Mouse (Mus musculus): ENCODE results near the gene Rptor. TPM values are rescaled to one million over a fixed set of nuclear protein-coding genes. Genes with fewer than 3 reads are reported as not detected.
A peak's percentile ranks its signal among the peaks of the same experiment; 100 is the strongest.
"Not testable (repeated sequence)": the region's sequence is repeated elsewhere in the genome, so short reads cannot be mapped to it uniquely, and the experiment has no call there.

Rptor gene
- polyA plus RNA-seq, 1 experiment from 2014 or later: 13.3 TPM

DNA sequence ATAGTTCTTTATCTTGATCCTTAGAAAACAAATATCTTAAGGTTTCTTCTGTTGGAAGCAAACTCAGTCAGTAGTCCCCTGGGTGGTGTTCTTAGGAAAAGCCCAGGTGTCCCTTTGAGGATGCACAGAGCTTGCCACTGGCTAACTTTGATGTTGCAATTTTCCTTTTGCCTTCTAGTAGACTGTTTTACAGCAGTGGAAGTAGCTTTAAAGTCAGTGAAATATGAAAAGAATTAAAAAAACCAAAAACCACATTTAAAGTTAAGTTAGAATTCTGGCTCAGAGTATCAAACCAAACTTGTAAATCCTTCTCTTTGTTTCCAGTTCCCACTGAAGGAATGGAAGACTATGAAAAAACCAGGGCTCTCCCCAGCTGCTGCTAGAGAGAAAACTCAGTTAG lies 47.8 kb downstream of the Rptor start:
- Histone ChIP-seq H3K9me3 (replicated peaks) (no peaks in the 10 kb centered on the region), H3K36me3 (no peaks in the 10 kb centered on the region), H3K4me2 (no peak overlapping the region), H3K4me1 (replicated peaks) (peaks cover 8% of the 10 kb centered on the region; the same call in 1 of the 2 replicates), H3K27me3 (replicated peaks) (no peaks in the 10 kb centered on the region), H3K4me3 (no peak overlapping the region), H3K9ac (no peak overlapping the region), H3K27ac (ENCODE audit: poor library complexity, severe bottlenecking) (no peak overlapping the region)
- ATAC-seq (ENCODE audit: insufficient number of reproducible peaks, low FRiP score): no peak

DNA sequence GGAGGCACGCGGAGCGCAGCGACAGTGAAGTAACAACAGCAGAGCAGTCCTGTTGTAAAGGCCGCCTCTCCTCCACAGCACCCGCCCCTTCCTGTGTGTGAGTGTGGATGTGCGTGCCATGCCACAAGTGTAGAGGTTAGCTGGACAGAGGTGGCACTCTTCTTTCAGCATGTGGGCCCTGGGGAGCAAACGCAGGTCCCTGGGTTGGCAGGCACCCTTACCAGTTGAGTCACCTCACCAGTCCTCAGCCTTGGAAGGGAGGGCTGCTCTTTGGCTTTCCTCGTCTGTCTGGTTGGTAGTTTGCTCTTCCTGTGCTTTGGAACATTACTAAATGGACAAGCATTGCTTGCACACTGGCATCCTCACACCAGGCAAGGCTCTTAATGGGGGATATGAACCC lies 50.6 kb downstream of the Rptor start:
- Histone ChIP-seq H3K36me3 (no peaks in the 10 kb centered on the region), H3K4me1 (replicated peaks) (peaks cover 14% of the 10 kb centered on the region), H3K9ac (no peak overlapping the region), H3K4me2 (no peak overlapping the region), H3K9me3 (replicated peaks) (no peaks in the 10 kb centered on the region), H3K27ac (ENCODE audit: poor library complexity, severe bottlenecking) (no peak overlapping the region), H3K4me3 (no peak overlapping the region), H3K27me3 (replicated peaks) (no peaks in the 10 kb centered on the region)
- 84% methylated on average over 9 of the region's 9 CpGs for WGBS
- no peak for ATAC-seq (ENCODE audit: insufficient number of reproducible peaks, low FRiP score)

DNA sequence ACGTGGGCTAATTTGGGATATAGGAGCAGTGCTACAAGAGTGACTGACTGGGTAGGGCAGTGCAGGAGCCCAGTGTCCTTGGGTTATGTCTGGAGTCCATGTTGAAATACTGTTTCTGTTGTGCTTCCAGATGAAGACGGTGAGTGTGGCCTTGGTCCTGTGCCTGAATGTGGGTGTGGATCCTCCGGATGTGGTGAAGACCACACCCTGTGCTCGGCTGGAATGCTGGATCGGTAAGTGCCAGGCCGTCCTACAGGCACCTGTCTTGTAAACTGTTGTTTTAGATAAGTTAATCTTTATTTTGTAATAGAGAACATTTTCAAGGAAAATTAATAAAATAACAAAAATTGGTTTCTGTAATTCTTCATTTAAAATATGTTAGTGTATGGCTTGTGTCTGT lies 54.8 kb downstream of the Rptor start:
- 0 out of 2 replicates have a peak, but pooled peaks cover 3% of the 10 kb centered on the region for H3K9me3 ChIP-seq (replicated peaks)
- peaks cover 12% of the 10 kb centered on the region for H3K4me1 ChIP-seq (replicated peaks)
- no peak overlapping the region for H3K27ac ChIP-seq (ENCODE audit: poor library complexity, severe bottlenecking)
- H3K9ac ChIP-seq: no peak overlapping the region
- no peaks in the 10 kb centered on the region for H3K27me3 ChIP-seq (replicated peaks)
- H3K4me2 ChIP-seq: no peak overlapping the region
- H3K4me3 ChIP-seq: no peak overlapping the region
- no peak for ATAC-seq (ENCODE audit: insufficient number of reproducible peaks, low FRiP score)
- H3K36me3 ChIP-seq: no peaks in the 10 kb centered on the region
- 74% methylated on average over 6 of the region's 6 CpGs for WGBS

DNA sequence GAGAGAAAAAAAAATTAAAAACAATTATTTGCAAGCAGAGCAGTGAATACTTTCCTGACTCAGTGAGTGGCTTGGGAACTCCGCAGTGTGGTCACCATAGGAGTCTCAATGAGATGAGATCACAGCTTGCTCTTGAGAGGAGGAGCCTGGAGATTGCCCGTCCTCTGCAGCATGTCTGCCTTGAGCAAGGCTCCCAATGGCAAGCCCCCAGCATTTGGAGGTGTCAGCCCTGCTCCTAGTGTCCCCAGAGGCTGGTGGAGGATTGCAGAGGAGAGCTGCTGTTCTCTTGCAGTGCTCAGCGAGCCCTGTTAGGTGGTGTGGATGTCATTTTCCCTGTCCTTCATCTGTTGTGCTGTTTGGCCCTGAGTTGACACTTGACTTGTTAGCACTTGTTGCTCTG lies 56.6 kb downstream of the Rptor start:
- ATAC-seq (ENCODE audit: insufficient number of reproducible peaks, low FRiP score): no peak
- Histone ChIP-seq H3K9ac (no peak overlapping the region), H3K9me3 (replicated peaks) (0 out of 2 replicates have a peak, but pooled peaks cover 3% of the 10 kb centered on the region), H3K27ac (ENCODE audit: poor library complexity, severe bottlenecking) (no peak overlapping the region), H3K36me3 (no peaks in the 10 kb centered on the region), H3K4me3 (no peak overlapping the region), H3K4me1 (replicated peaks) (peaks cover 26% of the 10 kb centered on the region), H3K4me2 (no peak overlapping the region), H3K27me3 (replicated peaks) (no peaks in the 10 kb centered on the region)
- WGBS: 87% methylated on average over 3 of the region's 3 CpGs

DNA sequence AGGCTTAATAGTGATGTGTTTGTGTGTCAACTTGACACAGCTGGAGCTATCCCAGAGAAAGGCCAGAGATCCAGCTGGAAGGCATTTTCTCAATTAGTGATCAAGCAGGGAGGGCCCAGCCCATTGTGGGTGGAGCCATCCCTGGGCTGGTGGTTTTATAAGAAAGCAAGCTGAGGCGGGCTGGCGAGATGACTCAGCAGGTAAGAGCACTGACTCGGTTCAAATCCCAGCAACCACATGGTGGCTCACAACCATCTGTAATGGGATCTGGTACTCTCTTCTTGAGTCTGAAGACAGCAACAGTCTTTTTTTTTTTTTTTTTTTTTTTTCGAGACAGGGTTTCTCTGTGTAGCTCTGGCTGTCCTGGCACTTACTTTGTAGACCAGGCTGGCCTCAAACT lies 58.8 kb downstream of the Rptor start:
- ATAC-seq (ENCODE audit: insufficient number of reproducible peaks, low FRiP score); H3K9ac ChIP-seq; H3K27ac ChIP-seq (ENCODE audit: poor library complexity, severe bottlenecking); H3K4me2 ChIP-seq; H3K36me3 ChIP-seq; H3K4me3 ChIP-seq; H3K9me3 ChIP-seq (replicated peaks); H3K27me3 ChIP-seq (replicated peaks): not testable (repeated sequence)
- 50% methylated on average over 3 of the region's 4 CpGs for WGBS
- H3K4me1 ChIP-seq (replicated peaks): peaks cover 37% of the 10 kb centered on the region

DNA sequence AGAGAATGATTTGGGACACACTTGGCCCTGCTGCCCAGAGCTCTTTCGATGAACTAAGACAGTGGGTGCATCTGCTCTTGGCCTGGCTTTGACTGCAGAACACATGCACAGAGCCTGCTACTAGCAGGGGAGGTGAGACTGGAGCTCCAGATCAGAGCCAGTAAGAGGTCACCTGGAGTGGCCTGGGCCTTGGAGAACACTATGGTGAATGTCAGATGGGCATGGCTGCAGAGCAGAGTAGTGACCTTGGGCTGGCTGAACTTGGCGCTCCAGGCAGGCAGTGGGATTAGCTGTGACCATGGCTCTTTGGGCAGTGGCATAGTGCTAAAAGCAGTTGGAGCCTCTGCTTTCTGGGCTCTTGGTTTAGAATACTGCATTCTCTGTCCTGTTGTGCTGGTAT lies 61.2 kb downstream of the Rptor start:
- Histone ChIP-seq H3K27me3 (replicated peaks) (no peaks in the 10 kb centered on the region), H3K27ac (ENCODE audit: poor library complexity, severe bottlenecking) (no peak overlapping the region; the same call in 1 of the 2 replicates), H3K4me1 (replicated peaks) (peaks cover 49% of the 10 kb centered on the region), H3K4me2 (no peak overlapping the region), H3K4me3 (no peak overlapping the region), H3K9me3 (replicated peaks) (0 out of 2 replicates have a peak, but pooled peaks cover 3% of the 10 kb centered on the region), H3K36me3 (no peaks in the 10 kb centered on the region), H3K9ac (no peak overlapping the region)
- 79% methylated on average over 2 of the region's 2 CpGs for WGBS
- no peak for ATAC-seq (ENCODE audit: insufficient number of reproducible peaks, low FRiP score)

DNA sequence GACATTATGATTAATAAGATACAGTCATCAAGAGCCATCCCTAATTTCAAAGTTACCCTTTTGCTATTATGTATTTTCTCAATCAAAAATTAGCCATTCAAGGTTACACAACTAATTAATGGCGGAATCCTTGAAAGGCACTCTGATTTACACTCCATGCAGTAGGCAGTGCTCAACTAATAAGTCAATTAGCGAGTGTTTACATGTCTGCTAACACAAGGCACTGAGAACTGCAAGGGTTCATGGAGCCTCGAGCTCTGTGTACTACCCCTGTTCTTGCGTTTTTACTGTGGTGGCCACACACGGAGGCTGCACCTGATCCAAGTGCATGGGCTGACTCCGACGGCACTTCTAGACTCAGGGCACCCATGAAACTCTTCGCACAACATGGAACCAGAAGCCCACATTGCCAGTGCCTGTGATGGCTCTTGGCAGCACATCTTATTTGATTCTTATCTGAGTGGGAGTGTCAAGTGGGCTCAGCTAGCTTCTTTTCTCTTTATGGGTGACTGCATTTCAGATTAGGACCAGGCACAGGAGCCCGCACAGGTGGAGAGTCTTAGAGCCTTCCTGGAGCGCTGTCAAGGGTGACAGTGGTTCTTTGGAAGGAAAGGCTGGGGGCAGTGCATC lies 62.1 kb downstream of the Rptor start:
- Histone ChIP-seq H3K9me3 (replicated peaks) (0 out of 2 replicates have a peak, but pooled peaks cover 3% of the 10 kb centered on the region), H3K4me1 (replicated peaks) (peaks cover 56% of the 10 kb centered on the region), H3K4me2 (no peak overlapping the region), H3K27ac (ENCODE audit: poor library complexity, severe bottlenecking) (no peak overlapping the region), H3K9ac (no peak overlapping the region), H3K27me3 (replicated peaks) (no peaks in the 10 kb centered on the region), H3K4me3 (no peak overlapping the region), H3K36me3 (no peaks in the 10 kb centered on the region)
- 88% methylated on average over 10 of the region's 10 CpGs for WGBS
- ATAC-seq (ENCODE audit: insufficient number of reproducible peaks, low FRiP score): no peak

DNA sequence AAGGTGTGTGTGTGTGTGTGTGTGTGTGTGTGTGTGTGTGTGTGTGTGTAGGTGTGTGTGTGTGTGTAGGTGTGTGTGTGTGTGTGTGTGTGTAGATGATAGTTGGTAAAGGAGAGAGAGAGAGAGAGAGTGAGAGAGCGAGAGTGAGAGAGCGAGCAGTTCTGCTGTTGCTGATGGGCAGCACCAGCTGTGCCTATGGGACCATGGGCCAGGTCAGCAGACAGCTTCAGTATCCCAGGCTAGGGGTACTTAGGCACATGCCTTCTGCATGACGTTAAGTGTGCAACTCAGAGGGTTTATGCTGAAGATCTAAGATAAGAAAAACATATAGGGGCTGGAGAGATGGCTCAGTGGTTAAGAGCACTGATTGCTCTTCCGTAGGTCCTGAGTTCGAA lies 62.6 kb downstream of the Rptor start:
- H3K9ac ChIP-seq: no peak overlapping the region
- 79% methylated on average over 5 of the region's 5 CpGs for WGBS
- no peaks in the 10 kb centered on the region for H3K36me3 ChIP-seq
- H3K4me2 ChIP-seq: no peak overlapping the region
- ATAC-seq (ENCODE audit: insufficient number of reproducible peaks, low FRiP score): no peak
- H3K27ac ChIP-seq (ENCODE audit: poor library complexity, severe bottlenecking): no peak overlapping the region
- H3K4me3 ChIP-seq: no peak overlapping the region
- H3K27me3 ChIP-seq (replicated peaks): no peaks in the 10 kb centered on the region
- no peaks in the 10 kb centered on the region for H3K9me3 ChIP-seq (replicated peaks)
- peaks cover 60% of the 10 kb centered on the region for H3K4me1 ChIP-seq (replicated peaks)

DNA sequence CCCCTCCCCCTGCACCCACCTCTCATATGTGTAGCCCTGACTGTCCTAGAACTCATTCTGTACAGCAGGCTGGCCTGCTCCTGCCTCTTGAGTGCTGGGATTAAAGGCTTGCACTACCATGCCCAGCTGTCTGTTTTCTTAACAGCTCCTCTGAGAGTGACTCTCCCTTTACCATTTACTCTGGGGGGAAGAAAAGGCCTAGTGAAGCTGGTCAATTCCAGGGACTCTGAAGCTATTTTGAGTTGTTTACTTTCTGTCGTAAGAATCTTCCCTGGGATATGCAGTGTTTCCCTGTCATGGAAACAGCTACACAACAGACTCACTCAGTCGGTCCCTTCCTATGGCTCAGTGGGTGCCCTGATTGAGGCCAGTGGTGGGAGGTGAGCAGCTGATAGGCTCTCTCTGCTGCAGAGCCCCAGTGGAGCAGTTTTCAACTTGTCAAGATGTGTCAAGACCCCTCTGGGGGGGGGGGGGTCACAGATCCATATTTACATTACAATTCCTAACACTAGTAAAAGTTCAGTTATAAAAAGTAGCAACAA lies 63.9 kb downstream of the Rptor start:
- no peak for ATAC-seq (ENCODE audit: insufficient number of reproducible peaks, low FRiP score)
- Histone ChIP-seq H3K9ac (peak overlapping the region; percentile 47; the same call in 1 of the 2 replicates), H3K27ac (ENCODE audit: poor library complexity, severe bottlenecking) (peak overlapping the region; percentile 69), H3K4me1 (replicated peaks) (peaks cover 71% of the 10 kb centered on the region), H3K27me3 (replicated peaks) (no peaks in the 10 kb centered on the region), H3K9me3 (replicated peaks) (no peaks in the 10 kb centered on the region), H3K4me2 (0 out of 2 replicates have a peak overlapping the region, but pooled peaks have one; percentile 8), H3K36me3 (no peaks in the 10 kb centered on the region), H3K4me3 (no peak overlapping the region)
- 5% methylated on average over 2 of the region's 2 CpGs for WGBS

DNA sequence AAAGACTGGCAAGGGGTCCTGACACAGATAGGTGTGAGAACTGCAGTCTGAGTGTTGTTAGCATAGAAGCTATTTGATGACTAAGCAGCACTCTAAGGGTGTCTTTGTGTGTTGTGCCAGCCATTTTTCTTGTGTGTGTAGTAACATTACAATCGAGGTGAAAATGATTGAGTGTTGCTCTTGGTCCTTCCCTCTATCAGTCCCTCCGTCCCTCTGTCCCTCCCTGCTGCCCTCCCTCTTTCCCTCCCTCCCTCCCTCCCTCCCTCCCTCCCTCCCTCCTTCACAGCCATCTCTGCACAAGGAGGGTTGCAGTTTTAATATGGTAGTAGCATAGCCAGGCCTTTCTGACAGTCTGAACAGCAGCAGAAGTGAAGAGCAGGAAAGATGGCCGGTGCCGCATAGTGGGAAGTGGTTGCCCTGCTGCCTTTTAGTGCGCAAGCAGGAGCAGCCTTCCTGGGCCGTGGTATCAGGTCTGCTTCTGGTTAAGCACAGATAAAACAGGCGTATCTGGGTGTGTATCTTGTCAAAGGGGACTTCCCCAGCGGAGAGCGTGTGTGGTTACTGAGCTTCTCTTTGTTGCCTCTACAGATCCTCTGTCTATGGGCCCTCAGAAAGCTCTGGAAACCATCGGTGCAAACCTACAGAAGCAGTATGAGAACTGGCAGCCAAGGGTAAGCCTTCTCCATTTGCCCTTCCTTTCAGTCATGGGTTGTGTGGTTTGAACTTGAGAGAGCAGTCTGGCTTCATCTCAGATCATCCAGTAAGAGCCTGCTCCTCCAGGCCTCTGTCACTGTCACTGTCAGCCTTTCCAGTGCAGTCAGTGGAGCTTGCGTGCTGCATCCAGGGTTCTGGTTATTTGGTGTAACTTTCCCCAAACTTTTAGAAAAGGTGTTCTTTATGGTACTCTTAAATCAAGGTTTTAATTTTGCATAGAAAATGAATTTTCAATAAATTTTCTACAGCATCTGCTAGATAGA lies 68.3 kb downstream of the Rptor start:
- peaks cover 70% of the 10 kb centered on the region for H3K4me1 ChIP-seq (replicated peaks)
- no peak for ATAC-seq (ENCODE audit: insufficient number of reproducible peaks, low FRiP score)
- H3K4me2 ChIP-seq: no peak overlapping the region
- WGBS: 27% methylated on average over 11 of the region's 11 CpGs
- 0 out of 2 replicates have a peak overlapping the region, but pooled peaks have one; percentile 23 for H3K9ac ChIP-seq
- H3K36me3 ChIP-seq: no peaks in the 10 kb centered on the region
- no peak overlapping the region for H3K4me3 ChIP-seq
- no peak overlapping the region for H3K27ac ChIP-seq (ENCODE audit: poor library complexity, severe bottlenecking)
- H3K9me3 ChIP-seq (replicated peaks): peaks cover 5% of the 10 kb centered on the region; the same call in 1 of the 2 replicates
- H3K27me3 ChIP-seq (replicated peaks): no peaks in the 10 kb centered on the region

DNA sequence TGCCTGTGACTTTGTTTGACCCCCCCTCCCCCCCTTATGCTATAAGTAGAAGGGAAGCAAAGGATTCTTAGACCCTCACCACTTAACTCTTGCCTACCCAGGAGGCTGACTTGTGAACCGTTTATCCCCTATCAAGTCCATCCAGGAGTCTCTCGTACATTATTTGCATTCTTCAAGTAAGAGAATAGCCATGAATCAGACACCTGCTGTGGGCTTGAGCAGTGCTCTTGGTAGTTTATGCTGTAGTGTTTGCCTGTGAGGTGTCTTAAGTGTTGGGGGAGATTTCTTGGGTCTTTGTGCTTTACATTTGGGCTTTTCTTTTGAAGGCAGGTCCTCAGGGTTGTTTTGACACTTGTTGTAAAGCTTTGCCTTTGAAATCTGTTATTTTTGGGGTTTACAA lies 69.3 kb downstream of the Rptor start:
- Histone ChIP-seq H3K36me3 (no peaks in the 10 kb centered on the region), H3K4me2 (no peak overlapping the region), H3K27ac (ENCODE audit: poor library complexity, severe bottlenecking) (no peak overlapping the region), H3K4me3 (no peak overlapping the region), H3K9me3 (replicated peaks) (peaks cover 5% of the 10 kb centered on the region; the same call in 1 of the 2 replicates), H3K9ac (no peak overlapping the region), H3K27me3 (replicated peaks) (no peaks in the 10 kb centered on the region), H3K4me1 (replicated peaks) (peaks cover 70% of the 10 kb centered on the region)
- no peak for ATAC-seq (ENCODE audit: insufficient number of reproducible peaks, low FRiP score)
- 51% methylated on average over 2 of the region's 2 CpGs for WGBS

Measured in heart, embryonic 12.5 days (tissue).